Mouse (Mus musculus) gastrocnemius, adult 8-10 months (tissue): ENCODE measurements around the gene Irx4. TPM values are rescaled to one million over a fixed set of nuclear protein-coding genes. Genes with fewer than 3 reads are reported as not detected.

Source experiments
- total RNA-seq, 4 experiments: library from RNA; stranded (reverse); gene quantifications; 2 replicates each; pipeline ENCODE4 v1.2.4; 2022

The Irx4 gene
- total RNA-seq, 4 experiments from 2014 or later: not detected

Other genes starting within 250 kb of the Irx4 start
- gene Mrpl36, start 68.0 kb downstream of the Irx4 start, total RNA-seq: 10 to 100 TPM; 42.2 to 48.7 (median 46.7) TPM
- 100 to 1,000 TPM; 435 to 476 (median 448) TPM for gene Ndufs6, start 68.1 kb downstream of the Irx4 start, total RNA-seq
- gene Lpcat1, start 206.7 kb downstream of the Irx4 start, total RNA-seq: 1 to 10 TPM; 1.6 to 3.4 (median 2.6) TPM